Mouse (Mus musculus) spleen, postnatal 4 days (tissue): ENCODE results near the gene Bcam.
A peak's percentile ranks its signal among the peaks of the same experiment; 100 is the strongest.

Experiments
- DNase-seq, 2 experiments: peaks; one replicate each; pipeline ENCODE4 v3.0.0; 2022; ENCODE audit warnings: low spot score in 2 of 2

The Bcam gene

DNA sequence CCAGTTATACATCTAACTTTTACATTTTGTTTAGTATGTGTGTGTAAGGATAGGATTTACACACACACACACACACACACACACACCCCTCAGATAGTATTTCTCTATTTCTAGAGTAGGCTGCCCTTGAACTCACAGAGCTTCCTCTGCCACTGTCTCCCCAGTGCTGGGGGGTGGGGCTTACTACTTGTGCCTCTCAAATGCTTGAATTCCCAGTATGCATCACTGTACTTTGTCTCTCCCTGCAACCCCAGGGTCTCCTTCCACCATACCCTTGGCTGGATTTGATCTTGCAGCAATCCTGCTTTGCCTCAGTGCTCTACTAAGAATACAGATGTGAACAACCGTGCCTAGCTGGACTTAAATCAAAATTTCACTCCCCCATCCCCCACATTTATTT lies 16.8 kb downstream of the Bcam start:
- DNase-seq, result no peak

DNA sequence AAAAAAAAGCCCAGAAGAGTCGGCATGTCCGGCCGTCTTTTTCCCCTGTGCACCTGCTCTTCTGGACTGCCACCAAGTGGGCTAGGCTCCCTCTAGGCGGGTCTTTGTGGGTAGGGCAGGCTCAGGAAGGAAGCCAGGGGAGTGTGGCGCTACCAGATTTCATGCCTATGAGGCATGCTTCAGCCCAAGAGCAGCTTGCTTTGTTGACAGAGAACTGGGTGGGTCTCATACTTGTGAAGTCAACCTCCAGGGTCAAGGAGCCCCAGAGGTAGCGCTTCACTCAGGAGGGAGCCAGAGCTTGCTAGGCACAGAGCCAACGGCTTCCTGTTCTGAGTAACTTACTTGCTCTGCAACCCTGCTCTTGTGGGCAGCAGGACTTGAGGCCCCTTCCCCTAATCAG lies 17.2 kb downstream of the Bcam start:
- no peak for DNase-seq

DNA sequence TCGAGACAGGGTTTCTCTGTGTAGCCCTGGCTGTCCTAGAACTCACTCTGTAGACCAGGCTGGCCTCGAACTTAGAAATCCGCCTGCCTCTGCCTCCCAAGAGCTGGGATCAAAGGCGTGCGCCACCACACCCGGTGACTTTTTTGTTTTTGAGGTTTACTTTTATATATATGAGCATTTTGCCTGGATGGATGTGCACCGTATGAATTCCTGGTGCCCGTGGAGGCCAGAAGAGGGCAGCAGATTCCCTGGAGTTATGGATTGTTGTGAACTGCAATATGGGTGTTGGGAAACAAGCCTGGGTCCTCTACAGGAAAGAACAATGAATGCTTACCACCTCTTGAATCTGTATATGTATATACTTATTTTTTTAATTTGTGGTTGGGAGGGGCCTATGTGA lies 18.2 kb downstream of the Bcam start:
- no peak for DNase-seq

DNA sequence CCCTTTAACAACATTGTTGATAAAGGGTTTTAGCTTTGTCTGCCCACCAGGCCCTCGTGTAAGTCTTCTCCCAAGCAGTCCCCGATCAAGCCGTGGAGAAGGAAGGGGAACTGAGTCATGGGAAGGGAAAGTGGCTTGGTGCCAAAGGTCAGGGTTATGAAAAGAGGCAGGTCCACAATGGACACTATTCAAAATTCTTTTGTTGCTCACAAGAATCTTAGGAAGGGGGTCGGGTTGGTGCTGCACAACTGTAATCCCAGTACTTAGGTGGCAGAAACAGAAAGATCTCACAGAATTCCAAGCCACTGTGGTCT lies 19.8 kb downstream of the Bcam start:
- no peak for DNase-seq

DNA sequence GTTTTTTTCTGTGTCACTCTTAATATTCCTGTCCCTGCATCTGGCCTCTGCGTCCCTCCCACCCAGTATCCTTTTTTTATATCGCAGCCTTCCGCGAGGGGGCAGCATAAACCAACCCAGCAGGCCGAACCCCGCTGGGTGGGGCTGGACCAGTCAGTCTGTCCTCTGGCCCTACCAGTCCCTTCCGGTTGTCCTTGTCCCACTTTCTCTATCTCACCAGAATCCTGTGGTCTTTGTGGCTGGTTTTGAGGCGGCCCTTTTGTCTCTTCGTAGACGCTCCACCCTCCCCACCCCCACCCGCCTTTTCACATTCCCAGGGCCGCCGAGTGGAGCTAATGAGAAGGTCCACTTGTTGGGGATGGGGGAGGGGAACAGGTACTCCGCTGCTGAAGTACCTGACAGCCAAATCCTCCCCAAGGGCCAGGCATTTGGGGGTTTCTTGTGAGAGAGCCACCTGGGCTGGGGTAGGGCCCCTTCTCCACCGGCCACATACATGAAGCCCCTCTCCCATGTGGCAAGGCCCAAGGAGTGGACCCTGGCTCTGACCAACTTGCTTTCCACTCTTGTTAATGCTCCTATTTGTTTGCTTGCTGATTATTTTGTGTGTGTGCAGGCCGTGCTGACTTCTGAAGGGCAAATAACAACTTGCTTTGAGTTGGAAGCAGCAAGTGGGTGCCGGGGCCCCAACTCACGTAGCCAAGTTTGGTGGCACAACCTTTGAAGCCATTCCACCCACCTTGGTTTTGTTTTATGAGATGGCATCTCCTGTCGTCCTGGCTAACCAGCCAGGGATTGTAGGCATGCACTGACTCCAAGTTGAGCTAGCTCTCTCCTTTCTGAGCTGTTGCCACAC lies 20.4 kb downstream of the Bcam start, which contains the start of gene Nectin2:
Gene Nectin2, minus strand, starts transcription at position 267 of the 853 bp plus-strand sequence.
- peak; percentile 76 to 86 for DNase-seq

DNA sequence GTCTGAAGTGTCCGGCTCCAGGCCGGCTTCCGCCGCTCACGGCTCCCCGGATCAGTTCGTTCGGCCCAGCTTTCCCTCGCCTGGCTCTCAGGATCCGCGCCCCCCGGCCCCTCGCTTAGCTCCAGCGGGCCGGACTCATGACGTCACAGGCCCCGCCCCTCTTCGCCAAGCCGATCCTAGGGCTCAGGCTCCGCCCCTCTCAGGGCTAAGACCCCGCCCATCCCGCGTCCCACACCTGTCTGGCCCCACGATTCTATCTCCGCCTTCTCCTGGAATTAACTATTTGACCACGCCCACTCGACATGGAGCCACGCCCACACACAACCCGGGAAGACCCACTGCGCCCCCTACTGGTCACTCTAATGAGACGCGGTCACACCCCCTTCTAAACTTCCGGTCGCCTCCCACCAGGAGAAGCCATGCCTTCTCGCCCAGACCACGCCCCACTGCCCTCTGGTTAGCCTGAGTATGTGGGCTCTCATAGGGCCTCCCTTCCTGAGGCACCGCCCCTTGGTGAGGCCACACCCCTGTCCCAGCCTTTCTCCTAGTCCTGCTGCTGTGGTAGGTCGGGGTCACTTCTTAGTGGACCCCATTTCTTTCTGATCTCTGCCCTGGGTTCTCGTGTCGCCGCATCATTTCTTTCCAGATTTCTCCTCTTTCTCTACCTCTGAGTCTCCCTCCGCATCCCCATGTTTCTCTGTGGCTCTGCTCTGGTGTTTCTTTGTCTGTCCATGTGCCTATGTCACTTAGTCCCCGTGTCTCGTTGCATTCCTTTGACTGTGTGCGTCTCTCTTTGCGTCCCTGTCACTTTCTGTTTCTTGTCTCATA lies 21.2 kb downstream of the Bcam start:
- DNase-seq, result peak; percentile 85 to 92

DNA sequence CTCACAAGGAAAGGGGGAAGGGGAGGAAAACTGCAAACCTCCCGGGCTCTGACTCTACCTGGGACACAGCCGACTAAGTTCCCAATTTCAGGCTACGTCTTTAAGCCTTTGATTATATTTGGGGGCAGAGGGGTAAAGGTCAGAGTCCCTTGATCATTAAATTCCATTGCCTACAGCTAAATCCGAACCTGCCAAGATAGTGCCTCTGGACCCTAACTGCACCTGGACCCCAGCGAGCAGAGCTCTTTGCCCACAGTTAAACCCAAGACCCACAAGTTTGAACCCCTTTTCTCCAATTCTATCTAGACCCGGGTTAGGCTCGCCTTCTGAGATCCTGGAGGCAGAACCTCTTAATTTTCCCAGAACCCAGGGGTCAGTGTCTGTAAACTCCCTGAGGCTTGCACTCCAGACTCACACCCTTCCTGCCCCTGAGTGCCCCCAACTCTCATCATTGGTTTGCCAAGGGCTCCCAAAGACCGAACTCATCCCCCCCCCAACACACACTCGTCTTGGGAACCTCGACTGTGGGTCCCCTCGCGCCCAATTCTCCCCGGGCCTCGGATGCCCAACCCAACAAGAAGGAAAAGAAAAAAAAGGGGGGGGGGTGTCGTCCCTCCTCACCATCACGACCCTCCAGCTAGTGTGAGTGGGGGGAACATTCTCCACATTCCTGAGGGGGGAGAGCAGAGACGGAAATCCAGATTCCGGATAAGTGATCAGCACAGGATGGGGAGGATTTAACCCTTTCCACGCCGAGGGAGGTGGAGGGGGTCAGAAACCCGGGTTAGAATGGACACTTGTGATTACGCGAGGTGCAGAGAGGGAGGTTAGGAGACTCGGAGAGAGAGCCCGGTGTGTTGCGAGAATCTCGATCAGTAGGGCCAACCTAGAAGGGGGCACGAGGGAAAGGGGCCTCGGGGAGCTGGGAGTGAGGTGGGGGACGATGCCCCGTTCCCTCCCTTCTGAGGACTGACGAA lies 22.3 kb downstream of the Bcam start:
- no peak for DNase-seq

DNA sequence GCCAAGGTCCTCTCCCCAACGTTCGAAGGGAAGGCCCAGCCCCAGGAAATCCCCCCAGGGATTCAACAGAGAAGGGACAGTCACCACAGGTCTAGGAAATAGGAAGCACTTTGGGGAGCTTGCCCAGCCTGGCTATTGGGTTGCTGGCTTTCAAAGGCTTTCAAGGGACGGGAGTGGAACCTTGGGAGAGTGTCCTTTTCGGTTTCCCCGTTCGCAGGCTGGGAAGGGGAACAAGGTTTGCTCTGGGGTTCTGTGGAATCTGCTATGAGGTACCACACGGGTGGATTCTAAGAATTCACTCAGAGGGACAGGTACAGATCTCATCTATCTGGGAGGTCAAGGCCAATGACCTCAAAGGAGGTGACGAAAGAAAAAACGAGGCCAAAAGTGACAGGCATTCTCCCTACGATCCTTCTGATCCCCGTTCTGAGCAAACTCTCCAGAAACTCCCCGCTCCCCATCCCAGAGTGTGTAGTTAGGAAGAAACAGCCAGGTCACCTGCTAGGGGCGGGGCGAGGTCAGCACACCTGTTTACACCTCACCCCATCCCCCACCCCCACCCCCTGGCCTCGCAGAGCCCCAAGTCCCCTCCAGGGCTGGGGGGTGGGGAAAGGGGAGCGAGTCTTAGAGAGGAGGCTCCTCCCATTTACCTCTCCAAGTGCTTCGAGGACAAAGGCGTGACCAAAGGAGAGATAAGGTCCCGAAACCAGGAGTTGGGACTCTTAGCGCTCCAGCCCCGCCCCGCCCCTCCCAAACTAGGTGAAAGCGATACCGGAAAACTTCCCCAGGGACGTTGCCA lies 23.2 kb downstream of the Bcam start:
- no peak for DNase-seq

DNA sequence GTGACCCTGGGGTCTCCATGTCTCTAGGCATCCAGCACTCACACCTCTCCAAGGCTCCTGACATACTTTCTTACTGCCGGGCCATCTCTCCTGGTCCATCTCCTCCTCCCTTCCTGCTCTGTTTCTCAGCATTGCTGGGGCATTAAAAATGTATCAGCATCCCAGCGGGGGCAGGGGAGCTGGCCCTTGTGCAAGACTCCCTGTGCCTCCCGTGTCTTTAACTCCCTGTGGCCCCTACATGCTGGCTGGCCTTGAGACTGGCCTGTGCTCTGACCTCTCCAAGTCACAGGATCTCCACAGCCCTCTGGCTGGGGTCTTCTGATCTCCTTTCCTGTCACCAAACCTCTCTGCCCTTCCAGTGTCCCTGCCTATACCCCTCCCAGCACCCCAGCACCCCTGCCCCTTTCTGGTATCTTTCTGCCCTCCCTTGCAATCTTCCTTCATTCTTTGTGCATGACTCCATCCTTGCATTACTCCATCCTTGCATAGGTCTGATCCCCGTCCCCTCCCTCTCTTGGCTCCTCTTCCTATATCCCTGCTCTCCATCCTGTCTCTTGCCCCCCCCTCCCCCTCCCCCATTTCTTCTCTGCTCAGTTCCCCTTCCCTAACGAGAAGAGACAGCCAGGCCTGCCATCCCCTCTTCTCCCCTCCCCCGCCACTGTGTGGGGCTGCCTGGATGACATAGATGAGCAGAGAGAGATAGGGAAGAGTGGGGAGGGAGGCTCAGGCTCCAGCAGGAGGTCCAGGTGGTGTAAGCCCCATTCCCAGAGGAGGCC lies 24.2 kb downstream of the Bcam start:
- no peak for DNase-seq

DNA sequence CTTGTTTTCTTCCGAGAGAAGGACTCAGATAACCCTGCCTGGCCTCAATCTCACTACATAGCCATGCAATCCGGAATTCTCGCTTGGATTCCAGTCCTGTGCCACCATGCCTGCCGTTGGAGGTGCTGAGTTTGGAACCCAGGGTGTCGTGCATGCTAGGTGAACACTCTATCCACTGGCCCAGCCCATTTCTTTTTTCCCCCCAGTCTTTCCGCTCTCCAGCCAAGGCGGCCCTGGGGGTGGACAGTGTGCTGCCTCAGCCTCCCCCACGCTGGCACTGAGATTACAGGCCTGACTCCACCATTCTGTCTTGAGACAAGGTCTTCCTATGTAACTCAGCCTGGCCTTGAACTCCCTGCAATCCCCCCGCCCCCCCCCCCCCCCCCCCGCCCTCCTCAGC lies 24.8 kb downstream of the Bcam start:
- no peak for DNase-seq

DNA sequence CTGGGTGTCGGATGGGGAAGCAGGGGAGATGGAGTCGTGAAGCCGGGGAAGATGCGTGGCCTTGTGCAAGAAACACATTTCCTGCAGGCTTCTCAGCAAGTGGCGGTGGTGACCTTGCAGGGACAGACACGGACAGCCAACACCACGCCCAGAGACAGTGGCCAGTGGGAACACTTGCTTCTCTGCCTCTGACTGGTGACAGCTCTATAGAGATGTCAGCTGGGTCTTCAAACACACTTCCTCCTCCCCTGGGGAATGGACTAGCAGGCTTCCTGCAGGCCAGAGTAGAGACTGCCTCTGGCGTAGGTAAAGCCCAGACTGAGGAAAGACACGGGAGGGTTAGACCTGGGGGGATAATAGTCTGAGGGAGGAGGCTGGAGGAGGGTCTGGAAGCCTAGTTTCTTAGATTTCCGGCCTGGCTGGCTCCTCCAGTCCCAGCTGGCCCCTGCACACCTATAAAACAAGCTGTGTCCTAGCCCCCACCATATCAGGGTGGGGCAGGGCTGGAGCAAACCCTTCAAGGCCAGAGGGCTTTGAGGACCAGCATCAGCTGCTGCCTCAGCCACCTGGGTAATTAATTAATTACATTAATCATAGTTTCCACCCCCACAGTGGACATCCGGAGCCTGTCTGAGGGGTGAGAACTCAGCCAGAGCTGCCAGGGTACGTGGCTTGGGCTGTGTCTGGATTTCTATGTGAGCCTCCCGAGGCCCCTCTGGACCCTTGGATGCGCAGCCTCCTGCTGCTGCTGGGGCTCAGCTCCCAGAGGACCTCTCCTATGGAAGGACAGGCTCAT lies 26.0 kb downstream of the Bcam start:
- DNase-seq, result no peak

DNA sequence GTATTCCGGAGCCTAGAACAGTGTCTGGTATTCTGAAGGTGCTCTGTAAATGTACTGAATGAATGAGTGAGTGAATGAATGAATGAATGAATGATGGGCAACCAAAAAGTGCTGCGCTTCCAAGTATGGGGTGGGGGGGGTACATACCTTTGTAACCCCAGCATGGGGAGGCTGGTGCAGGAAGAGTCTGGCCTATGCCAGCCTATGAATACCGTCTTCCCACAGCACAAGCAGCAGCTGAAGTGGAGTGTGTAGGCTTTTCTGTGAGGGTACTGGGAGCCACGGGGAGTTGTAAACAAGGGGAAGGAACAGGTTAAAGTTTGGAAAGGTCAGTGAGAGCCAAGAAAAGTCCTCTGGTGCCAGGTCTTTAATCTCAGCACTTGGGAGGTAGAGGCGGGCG lies 27.0 kb downstream of the Bcam start:
- DNase-seq, result no peak

DNA sequence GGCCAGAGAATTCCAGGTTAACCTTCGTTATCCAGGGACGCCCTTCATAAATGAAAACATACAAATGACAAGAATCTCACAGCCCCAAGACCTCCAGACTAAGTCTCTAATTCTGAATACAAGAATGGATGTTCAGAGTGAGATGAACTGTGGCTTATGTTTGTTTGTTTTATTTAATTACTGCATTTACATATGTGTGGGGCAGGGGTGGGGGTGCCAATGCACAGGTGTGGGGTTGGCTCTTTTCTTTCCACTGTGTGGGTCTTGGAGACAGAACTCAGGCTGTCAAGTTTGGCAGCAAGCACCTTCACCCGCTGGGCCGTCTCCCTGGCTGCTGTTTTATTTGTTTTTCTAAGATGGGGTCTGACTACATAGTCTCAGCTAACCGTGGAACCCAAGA lies 28.3 kb downstream of the Bcam start:
- DNase-seq, result no peak

DNA sequence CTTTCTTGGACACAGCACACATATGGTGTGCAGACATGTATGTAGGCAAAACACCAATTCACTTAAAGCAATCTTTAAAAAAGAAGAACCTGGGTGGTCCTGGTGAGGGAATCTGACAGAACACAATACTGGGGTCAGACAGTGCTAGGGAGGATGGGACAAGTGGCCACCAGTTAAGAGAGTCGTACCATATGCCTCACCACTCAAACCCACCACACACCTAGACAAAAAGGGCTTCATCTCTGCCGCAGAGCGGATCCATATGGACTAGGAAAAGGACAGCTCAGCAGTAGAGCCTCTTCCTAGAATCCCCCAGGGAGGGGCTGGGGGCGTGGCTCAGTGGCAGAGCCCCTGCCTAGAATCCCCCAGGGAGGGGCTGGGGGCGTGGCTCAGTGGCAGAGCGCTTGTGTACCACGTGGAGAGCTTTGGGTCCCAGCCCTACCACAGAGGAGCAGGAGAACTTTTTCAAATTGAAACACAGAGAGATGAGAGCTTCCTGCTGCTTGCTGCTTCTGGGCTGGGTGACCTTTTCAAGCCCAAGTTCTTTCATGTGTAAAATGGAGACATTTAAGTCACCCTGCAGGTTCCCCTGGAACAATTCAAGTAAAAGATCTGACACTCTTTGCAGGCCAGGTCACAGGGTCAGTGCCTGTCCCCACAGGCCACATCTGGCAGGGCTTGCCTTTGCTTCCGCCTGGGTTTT lies 29.3 kb downstream of the Bcam start:
- no peak for DNase-seq

DNA sequence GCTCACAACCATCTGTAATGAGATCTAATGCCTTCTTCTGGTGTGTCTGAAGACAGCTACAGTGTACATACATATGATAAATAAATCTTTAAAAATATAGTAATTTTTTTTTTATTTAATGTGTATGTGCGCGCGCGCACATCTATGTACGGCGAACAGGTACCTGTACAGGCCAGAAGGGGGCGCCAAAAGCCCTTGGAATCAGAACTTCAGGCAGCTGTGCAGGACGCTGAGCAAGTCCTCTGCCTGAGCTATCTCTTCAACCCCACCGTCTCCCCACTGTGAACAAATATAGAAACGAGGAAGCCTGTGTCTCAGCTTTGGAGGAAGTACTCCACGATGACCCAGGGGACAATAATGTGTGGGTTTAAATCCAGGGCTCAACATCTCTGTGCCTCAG lies 30.5 kb downstream of the Bcam start:
- DNase-seq, result no peak

DNA sequence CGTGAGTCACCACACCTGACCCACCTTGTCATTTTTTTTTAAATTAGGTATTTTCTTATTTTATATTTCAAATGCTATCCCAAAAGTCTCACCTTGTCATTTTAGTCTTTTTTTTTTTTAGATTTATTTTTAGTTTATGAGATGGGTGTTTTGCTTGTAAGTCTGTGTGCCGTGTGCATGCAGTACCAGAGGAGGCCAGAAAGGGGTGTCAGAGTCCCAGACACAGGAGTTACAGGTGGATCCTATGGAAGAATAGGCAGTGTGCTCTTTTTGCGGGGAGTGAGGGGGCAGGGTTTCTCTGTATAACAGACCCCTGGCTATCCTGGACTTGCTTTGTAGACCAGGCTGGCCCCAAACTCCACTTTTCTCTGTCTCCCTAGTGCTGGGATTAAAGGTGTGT lies 32.0 kb downstream of the Bcam start:
- no peak for DNase-seq

DNA sequence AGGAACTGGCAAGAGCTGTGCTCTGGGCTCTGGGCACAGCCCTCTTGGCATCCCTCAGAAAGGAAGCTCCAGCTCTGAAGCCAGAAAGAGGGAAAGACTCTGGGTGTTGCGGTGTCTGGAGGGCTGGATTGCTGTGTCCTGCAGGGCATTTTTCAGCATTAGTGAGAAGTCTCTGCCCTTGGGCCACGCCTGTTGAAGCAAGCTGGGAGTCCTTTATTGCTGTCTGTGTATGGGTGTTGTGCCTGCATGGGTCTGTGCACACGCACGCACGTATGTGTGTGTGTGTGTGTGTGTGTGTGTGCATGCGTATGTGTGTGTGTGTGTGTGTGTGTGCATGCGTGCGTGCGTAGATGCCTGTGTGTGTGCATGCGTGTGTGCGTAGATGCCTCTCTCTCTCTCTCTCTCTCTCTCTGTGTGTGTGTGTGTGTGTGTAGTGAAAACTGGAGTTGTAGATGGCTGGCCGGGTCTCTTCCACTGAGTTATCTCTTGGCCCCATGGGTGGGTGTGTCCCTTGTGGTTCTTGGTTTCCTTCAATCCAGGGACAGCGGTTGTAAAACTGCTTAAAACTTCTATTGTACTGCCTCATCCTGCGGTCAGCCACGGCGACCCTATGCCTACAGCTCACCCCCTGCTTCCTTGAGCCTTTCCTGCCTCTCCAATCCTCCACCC lies 34.3 kb downstream of the Bcam start:
- peak in 1 of 2 experiments; percentile 32 for DNase-seq

DNA sequence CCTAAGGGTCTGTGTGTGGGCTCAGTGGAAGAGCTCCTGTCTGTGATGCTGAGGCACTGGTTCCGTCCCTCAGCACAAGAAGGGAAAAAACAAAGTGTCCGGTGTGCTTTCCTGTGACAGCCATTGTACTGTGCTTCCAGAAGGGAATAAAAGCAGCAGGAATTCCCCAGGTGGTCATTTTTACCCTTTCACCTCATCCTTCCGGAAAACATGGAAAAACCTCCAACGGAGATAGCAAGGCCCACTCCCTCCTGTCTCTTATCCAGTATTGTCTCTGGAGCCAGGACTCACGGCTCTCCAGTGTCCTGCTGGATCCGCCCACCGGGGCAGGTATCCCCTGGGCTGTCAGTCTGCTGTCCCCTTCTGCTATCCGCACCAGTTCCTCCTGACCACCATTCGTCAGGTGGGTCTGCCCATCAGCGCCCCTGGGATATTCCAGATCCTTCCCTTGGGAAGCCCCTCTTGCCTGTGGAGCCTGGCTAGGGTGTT lies 36.6 kb downstream of the Bcam start:
- no peak for DNase-seq
